Mouse (Mus musculus): Measurements from ENCODE around the gene Gm20388.

DNA sequence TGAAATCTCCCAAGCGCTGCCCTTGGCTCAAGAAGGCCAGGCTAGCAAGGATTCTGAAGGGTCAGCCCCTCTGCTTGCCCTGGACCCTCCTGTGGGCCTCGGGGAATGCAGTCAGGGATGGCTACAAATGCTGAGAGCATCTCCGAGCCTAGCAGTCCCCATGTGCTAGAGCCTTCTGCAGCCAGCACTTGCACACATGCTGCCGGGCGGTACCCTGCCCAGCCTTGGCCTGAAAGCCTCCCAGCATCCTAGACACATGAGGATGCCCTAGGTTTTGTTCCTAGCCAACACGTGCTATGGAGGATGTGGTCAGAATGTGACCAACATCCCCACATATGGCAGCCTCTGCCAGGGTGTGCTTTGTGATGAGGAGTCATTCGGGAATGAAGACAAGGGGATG, 2943.7 kb downstream of the Gm20388 start:
- TF ChIP-seq POLR2A (IDR thresholded peaks at IDR 0.05; ENCODE audit: borderline replicate concordance, control insufficient read depth, low read depth, low read length) (no peak), CTCF (IDR thresholded peaks at IDR 0.05; ENCODE audit: control insufficient read depth, insufficient read depth, low read length) (no peak)

All from bone marrow, adult 2 months (tissue).